Mouse (Mus musculus) inflammation-experienced regulatory T-cells, adult 16 weeks (primary cell): ENCODE measurements around the gene Ms4a4a. TPM values are rescaled to one million over a fixed set of nuclear protein-coding genes. Genes with fewer than 3 reads are reported as not detected.

Source experiments
- polyA plus RNA-seq: library from polyadenylated mRNA; unstranded; fragments of 100-300 nt; shearing (Covaris generic); gene quantifications from one replicate; pipeline ENCODE4 v1.2.1, GENCODE M21; 2017

Gene Ms4a4a
- 0.72 TPM for polyA plus RNA-seq

GRCm38 (mm10) chr19:11375273-11375672, at the start of gene Ms4a4a:
Ms4a4a (plus strand) TSS chr19:11375523.

GRCm38 (mm10) chr19:11335932-11336331, 39.4 kb upstream of the Ms4a4a start, which contains the start of gene Ms4a7:
Ms4a7 (minus strand) TSS chr19:11336146.

GRCm38 (mm10) chr19:11404527-11404926, 29.2 kb downstream of the Ms4a4a start, which contains the start of gene Ms4a4c:
Ms4a4c (plus strand) TSS chr19:11404770.

Other genes starting within 250 kb of the Ms4a4a start
- not detected for gene 1700017D01Rik, start 244.6 kb upstream of the Ms4a4a start, polyA plus RNA-seq
- not detected for gene 1700025F22Rik, start 210.2 kb upstream of the Ms4a4a start, polyA plus RNA-seq
- gene Ms4a13, start 178.8 kb upstream of the Ms4a4a start, polyA plus RNA-seq: not detected
- not detected for gene Ms4a12, start 143.1 kb upstream of the Ms4a4a start, polyA plus RNA-seq
- 4.5 TPM for gene Ms4a1, start 109.3 kb upstream of the Ms4a4a start, polyA plus RNA-seq
- not detected for gene Ms4a5, start 91.7 kb upstream of the Ms4a4a start, polyA plus RNA-seq
- gene Ms4a14, start 61.1 kb upstream of the Ms4a4a start, polyA plus RNA-seq: 0.07 TPM
- 0.67 TPM for gene Ms4a7, start 39.4 kb upstream of the Ms4a4a start, polyA plus RNA-seq
- gene Ms4a4c, start 29.2 kb downstream of the Ms4a4a start, polyA plus RNA-seq: 62.6 TPM
- gene Ms4a4b, start 68.0 kb downstream of the Ms4a4a start, polyA plus RNA-seq: 3,373 TPM
- 18.7 TPM for gene Ms4a6c, start 93.8 kb downstream of the Ms4a4a start, polyA plus RNA-seq
- 313 TPM for gene Gm8369, start 110.4 kb downstream of the Ms4a4a start, polyA plus RNA-seq
- gene Ms4a6b, start 141.0 kb downstream of the Ms4a4a start, polyA plus RNA-seq: 1,060 TPM
- 4.3 TPM for gene Ms4a4d, start 161.3 kb downstream of the Ms4a4a start, polyA plus RNA-seq
- gene Ms4a6d, start 229.3 kb downstream of the Ms4a4a start, polyA plus RNA-seq: 10.7 TPM
- not detected for gene Ms4a2, start 248.2 kb downstream of the Ms4a4a start, polyA plus RNA-seq